Mouse (Mus musculus): ENCODE data around the gene Calhm3. TPM values are rescaled to one million over a fixed set of nuclear protein-coding genes. Genes with fewer than 3 reads are reported as not detected.

The Calhm3 gene
- polyA plus RNA-seq, 1 experiment from 2014 or later, result not detected

- Histone ChIP-seq H3K36me3 (ENCODE audit: control insufficient read depth, insufficient read depth, low read length) (peaks cover 4% of the 10 kb centered on the region), H3K9me3 (ENCODE audit: control insufficient read depth, low read length) (no peaks in the 10 kb centered on the region), H3K27me3 (ENCODE audit: control insufficient read depth, insufficient read depth, low read length) (no peaks in the 10 kb centered on the region), H3K9ac (replicated peaks; ENCODE audit: low read length) (no peak within 1 kb of the TSS; the same call in 1 of the 2 replicates), H3K27ac (replicated peaks; ENCODE audit: low read depth, low read length) (no peak within 1 kb of the TSS), H3K4me2 (ENCODE audit: low read length) (peak within 1 kb of the TSS; percentile 40), H3K4me3 (replicated peaks; ENCODE audit: low read depth, low read length) (no peak within 1 kb of the TSS; the same call in 1 of the 2 replicates), H3K4me1 (ENCODE audit: control insufficient read depth, insufficient read depth, low read length) (peaks cover 15% of the 10 kb centered on the region)
- ATAC-seq (ENCODE audit: low FRiP score, low TSS enrichment) (no peak), DNase-seq (peak; percentile 22)
- WGBS, result 11% methylated on average over 28 of the region's 28 CpGs
These were observed 19.7 kb downstream of the Calhm3 start, which contains the start of gene Calhm2 for GRCm38 (mm10) chr19:47137771-47138421. Gene Calhm2 (minus strand): TSS chr19:47138294.

- no peak overlapping the region for H3K27ac ChIP-seq (replicated peaks; ENCODE audit: low read depth, low read length)
- H3K27me3 ChIP-seq (ENCODE audit: control insufficient read depth, insufficient read depth, low read length), result no peaks in the 10 kb centered on the region
- peaks cover 15% of the 10 kb centered on the region for H3K4me1 ChIP-seq (ENCODE audit: control insufficient read depth, insufficient read depth, low read length)
- no peak for DNase-seq
- H3K36me3 ChIP-seq (ENCODE audit: control insufficient read depth, insufficient read depth, low read length), result peaks cover 12% of the 10 kb centered on the region
- no peaks in the 10 kb centered on the region for H3K9me3 ChIP-seq (ENCODE audit: control insufficient read depth, low read length)
- no peak overlapping the region for H3K4me3 ChIP-seq (replicated peaks; ENCODE audit: low read depth, low read length)
- H3K4me2 ChIP-seq (ENCODE audit: low read length), result peak overlapping the region; percentile 40; the same call in 1 of the 2 replicates
- no peak for ATAC-seq (ENCODE audit: low FRiP score, low TSS enrichment)
- H3K9ac ChIP-seq (replicated peaks; ENCODE audit: low read length), result no peak overlapping the region
- WGBS, result 51% methylated on average over 6 of the region's 6 CpGs
These were observed 20.4 kb downstream of the Calhm3 start for GRCm38 (mm10) chr19:47137051-47137581.

GRCm38 (mm10) chr19:47136170-47136569 lies 21.4 kb downstream of the Calhm3 start:
- ATAC-seq (ENCODE audit: low FRiP score, low TSS enrichment), result no peak
- H3K9me3 ChIP-seq (ENCODE audit: control insufficient read depth, low read length), result no peaks in the 10 kb centered on the region
- H3K4me3 ChIP-seq (replicated peaks; ENCODE audit: low read depth, low read length), result no peak overlapping the region
- no peak for DNase-seq
- no peak overlapping the region for H3K27ac ChIP-seq (replicated peaks; ENCODE audit: low read depth, low read length)
- 83% methylated on average over 5 of the region's 5 CpGs for WGBS
- peaks cover 15% of the 10 kb centered on the region for H3K4me1 ChIP-seq (ENCODE audit: control insufficient read depth, insufficient read depth, low read length)
- H3K27me3 ChIP-seq (ENCODE audit: control insufficient read depth, insufficient read depth, low read length), result no peaks in the 10 kb centered on the region
- H3K36me3 ChIP-seq (ENCODE audit: control insufficient read depth, insufficient read depth, low read length), result peaks cover 22% of the 10 kb centered on the region
- no peak overlapping the region for H3K4me2 ChIP-seq (ENCODE audit: low read length)
- H3K9ac ChIP-seq (replicated peaks; ENCODE audit: low read length), result no peak overlapping the region

- Histone ChIP-seq H3K4me1 (ENCODE audit: control insufficient read depth, insufficient read depth, low read length) (peaks cover 15% of the 10 kb centered on the region), H3K27ac (replicated peaks; ENCODE audit: low read depth, low read length) (no peak overlapping the region), H3K4me3 (replicated peaks; ENCODE audit: low read depth, low read length) (no peak overlapping the region), H3K9ac (replicated peaks; ENCODE audit: low read length) (no peak overlapping the region), H3K36me3 (ENCODE audit: control insufficient read depth, insufficient read depth, low read length) (peaks cover 28% of the 10 kb centered on the region), H3K4me2 (ENCODE audit: low read length) (no peak overlapping the region), H3K9me3 (ENCODE audit: control insufficient read depth, low read length) (no peaks in the 10 kb centered on the region), H3K27me3 (ENCODE audit: control insufficient read depth, insufficient read depth, low read length) (no peaks in the 10 kb centered on the region)
- no peak for DNase-seq
- no peak for ATAC-seq (ENCODE audit: low FRiP score, low TSS enrichment)
- WGBS, result 89% methylated on average over 17 of the region's 17 CpGs
These were observed 22.0 kb downstream of the Calhm3 start for GRCm38 (mm10) chr19:47135568-47135967.

GRCm38 (mm10) chr19:47133161-47133560 lies 24.4 kb downstream of the Calhm3 start:
- no peak overlapping the region for H3K4me2 ChIP-seq (ENCODE audit: low read length)
- WGBS, result 95% methylated on average over 7 of the region's 7 CpGs

GRCm38 (mm10) chr19:47130551-47131125 lies 26.9 kb downstream of the Calhm3 start:
- DNase-seq, result no peak
- 96% methylated on average over 15 of the region's 15 CpGs for WGBS

More at GRCm38 (mm10) chr19:47133161-47133560, 24.4 kb downstream of the Calhm3 start:
- Histone ChIP-seq H3K36me3 (ENCODE audit: control insufficient read depth, insufficient read depth, low read length) (peaks cover 52% of the 10 kb centered on the region), H3K9ac (replicated peaks; ENCODE audit: low read length) (no peak overlapping the region), H3K4me3 (replicated peaks; ENCODE audit: low read depth, low read length) (no peak overlapping the region), H3K9me3 (ENCODE audit: control insufficient read depth, low read length) (no peaks in the 10 kb centered on the region), H3K27me3 (ENCODE audit: control insufficient read depth, insufficient read depth, low read length) (no peaks in the 10 kb centered on the region), H3K4me1 (ENCODE audit: control insufficient read depth, insufficient read depth, low read length) (peaks cover 11% of the 10 kb centered on the region), H3K27ac (replicated peaks; ENCODE audit: low read depth, low read length) (no peak overlapping the region)
- no peak for ATAC-seq (ENCODE audit: low FRiP score, low TSS enrichment)
- no peak for DNase-seq

GRCm38 (mm10) chr19:47128835-47129234 lies 28.7 kb downstream of the Calhm3 start:
- DNase-seq, result no peak
- no peaks in the 10 kb centered on the region for H3K9me3 ChIP-seq (ENCODE audit: control insufficient read depth, low read length)
- no peak overlapping the region for H3K9ac ChIP-seq (replicated peaks; ENCODE audit: low read length)
- no peak overlapping the region for H3K27ac ChIP-seq (replicated peaks; ENCODE audit: low read depth, low read length)
- no peak for ATAC-seq (ENCODE audit: low FRiP score, low TSS enrichment)
- H3K4me3 ChIP-seq (replicated peaks; ENCODE audit: low read depth, low read length), result no peak overlapping the region
- H3K36me3 ChIP-seq (ENCODE audit: control insufficient read depth, insufficient read depth, low read length), result peaks cover 92% of the 10 kb centered on the region
- 91% methylated on average over 11 of the region's 11 CpGs for WGBS
- no peak overlapping the region for H3K4me2 ChIP-seq (ENCODE audit: low read length)
- no peaks in the 10 kb centered on the region for H3K4me1 ChIP-seq (ENCODE audit: control insufficient read depth, insufficient read depth, low read length)
- H3K27me3 ChIP-seq (ENCODE audit: control insufficient read depth, insufficient read depth, low read length), result no peaks in the 10 kb centered on the region

More at GRCm38 (mm10) chr19:47130551-47131125, 26.9 kb downstream of the Calhm3 start:
- Histone ChIP-seq H3K4me3 (replicated peaks; ENCODE audit: low read depth, low read length) (no peak overlapping the region), H3K27ac (replicated peaks; ENCODE audit: low read depth, low read length) (no peak overlapping the region), H3K9ac (replicated peaks; ENCODE audit: low read length) (no peak overlapping the region), H3K9me3 (ENCODE audit: control insufficient read depth, low read length) (no peaks in the 10 kb centered on the region), H3K36me3 (ENCODE audit: control insufficient read depth, insufficient read depth, low read length) (peaks cover 77% of the 10 kb centered on the region), H3K27me3 (ENCODE audit: control insufficient read depth, insufficient read depth, low read length) (no peaks in the 10 kb centered on the region), H3K4me2 (ENCODE audit: low read length) (no peak overlapping the region), H3K4me1 (ENCODE audit: control insufficient read depth, insufficient read depth, low read length) (no peaks in the 10 kb centered on the region)
- ATAC-seq (ENCODE audit: low FRiP score, low TSS enrichment), result no peak

- WGBS, result 97% methylated on average over 10 of the region's 10 CpGs
- Histone ChIP-seq H3K9me3 (ENCODE audit: control insufficient read depth, low read length) (no peaks in the 10 kb centered on the region), H3K27ac (replicated peaks; ENCODE audit: low read depth, low read length) (no peak overlapping the region), H3K4me2 (ENCODE audit: low read length) (no peak overlapping the region), H3K4me3 (replicated peaks; ENCODE audit: low read depth, low read length) (no peak overlapping the region), H3K9ac (replicated peaks; ENCODE audit: low read length) (no peak overlapping the region), H3K4me1 (ENCODE audit: control insufficient read depth, insufficient read depth, low read length) (no peaks in the 10 kb centered on the region), H3K36me3 (ENCODE audit: control insufficient read depth, insufficient read depth, low read length) (peaks cover 94% of the 10 kb centered on the region), H3K27me3 (ENCODE audit: control insufficient read depth, insufficient read depth, low read length) (no peaks in the 10 kb centered on the region)
- DNase-seq (no peak), ATAC-seq (ENCODE audit: low FRiP score, low TSS enrichment) (no peak)
These were observed 29.4 kb downstream of the Calhm3 start for GRCm38 (mm10) chr19:47128164-47128563.
